Mouse (Mus musculus) gastrocnemius, adult 8-10 months (tissue): Measurements from ENCODE around the gene Ipo7. TPM values are rescaled to one million over a fixed set of nuclear protein-coding genes. Genes with fewer than 3 reads are reported as not detected.
"Not testable (repeated sequence)": the region's sequence is repeated elsewhere in the genome, so short reads cannot be mapped to it uniquely, and the experiment has no call there.

ENCODE experiments used
- DNase-seq, 2 experiments: peaks; one replicate each; pipeline ENCODE4 v3.0.0; 2022; ENCODE audit warnings: low spot score in 2 of 2
- total RNA-seq, 4 experiments: library from RNA; stranded (reverse); gene quantifications; 2 replicates each; pipeline ENCODE4 v1.2.4; 2022

The Ipo7 gene
- total RNA-seq = 100 to 1,000 TPM in 1 of 4 experiments, 10 to 100 TPM in 3; 79.8 to 101 (median 90.9) TPM

- peak; percentile 84 to 89 for DNase-seq
Measured at GRCm38 (mm10) chr7:110018117-110018630, at the start of gene Ipo7. TSS of gene Ipo7 (plus strand) at chr7:110018274.

GRCm38 (mm10) chr7:109968924-109969450 lies 49.1 kb upstream of the Ipo7 start:
- no peak for DNase-seq

GRCm38 (mm10) chr7:109969542-109969941 lies 48.5 kb upstream of the Ipo7 start:
- no peak for DNase-seq

- DNase-seq = no peak
Measured at GRCm38 (mm10) chr7:109975966-109976715, 41.9 kb upstream of the Ipo7 start.

GRCm38 (mm10) chr7:109977131-109977530 lies 40.9 kb upstream of the Ipo7 start:
- not testable (repeated sequence) for DNase-seq

- DNase-seq = not testable (repeated sequence)
Measured at GRCm38 (mm10) chr7:109984608-109985007, 33.5 kb upstream of the Ipo7 start.

- DNase-seq = no peak
Measured at GRCm38 (mm10) chr7:109985661-109986132, 32.4 kb upstream of the Ipo7 start.

- peak; percentile 100 for DNase-seq
Measured at GRCm38 (mm10) chr7:109986133-109986669, 31.9 kb upstream of the Ipo7 start.

GRCm38 (mm10) chr7:109986775-109987174 lies 31.3 kb upstream of the Ipo7 start, which contains the start of gene Tmem41b:
TSS of gene Tmem41b (minus strand) at chr7:109986929.
- not testable (repeated sequence) for DNase-seq

GRCm38 (mm10) chr7:109991286-109991685 lies 26.8 kb upstream of the Ipo7 start:
- no peak for DNase-seq

- peak in 1 of 2 experiments; percentile 10 for DNase-seq
Measured at GRCm38 (mm10) chr7:109993157-109993959, 24.7 kb upstream of the Ipo7 start.

- DNase-seq = no peak
Measured at GRCm38 (mm10) chr7:109998388-109998787, 19.7 kb upstream of the Ipo7 start.

GRCm38 (mm10) chr7:110002092-110002491 lies 16.0 kb upstream of the Ipo7 start:
- no peak for DNase-seq

GRCm38 (mm10) chr7:110002968-110003367 lies 15.1 kb upstream of the Ipo7 start:
- peak in 1 of 2 experiments; percentile 16 for DNase-seq

- DNase-seq = no peak
Measured at GRCm38 (mm10) chr7:110005976-110006375, 12.1 kb upstream of the Ipo7 start.

GRCm38 (mm10) chr7:110006471-110007195 lies 11.4 kb upstream of the Ipo7 start:
- no peak for DNase-seq

- DNase-seq = no peak
Measured at GRCm38 (mm10) chr7:110008513-110008912, 9.6 kb upstream of the Ipo7 start.

- no peak for DNase-seq
Measured at GRCm38 (mm10) chr7:110009084-110009483, 9.0 kb upstream of the Ipo7 start.

GRCm38 (mm10) chr7:110011417-110011816 lies 6.7 kb upstream of the Ipo7 start:
- no peak for DNase-seq

- no peak for DNase-seq
Measured at GRCm38 (mm10) chr7:110014272-110014671, 3.8 kb upstream of the Ipo7 start.
